Mouse (Mus musculus): ENCODE measurements at regions not wholly inside any gene's neighbourhood (a gene's known extent, or its start where the extent isn't known, plus 50 kb on each side); places are given as distances from the start of the nearest gene placed in this dataset.
A peak's percentile ranks its signal among the peaks of the same experiment; 100 is the strongest.
"Not testable (repeated sequence)": the region's sequence is repeated elsewhere in the genome, so short reads cannot be mapped to it uniquely, and the experiment has no call there.

GRCm38 (mm10) chr14:53993427-53993826, 260.5 kb downstream of the Dad1 start:
- DNase-seq (ENCODE audit: extremely low spot score): no peak

DNA sequence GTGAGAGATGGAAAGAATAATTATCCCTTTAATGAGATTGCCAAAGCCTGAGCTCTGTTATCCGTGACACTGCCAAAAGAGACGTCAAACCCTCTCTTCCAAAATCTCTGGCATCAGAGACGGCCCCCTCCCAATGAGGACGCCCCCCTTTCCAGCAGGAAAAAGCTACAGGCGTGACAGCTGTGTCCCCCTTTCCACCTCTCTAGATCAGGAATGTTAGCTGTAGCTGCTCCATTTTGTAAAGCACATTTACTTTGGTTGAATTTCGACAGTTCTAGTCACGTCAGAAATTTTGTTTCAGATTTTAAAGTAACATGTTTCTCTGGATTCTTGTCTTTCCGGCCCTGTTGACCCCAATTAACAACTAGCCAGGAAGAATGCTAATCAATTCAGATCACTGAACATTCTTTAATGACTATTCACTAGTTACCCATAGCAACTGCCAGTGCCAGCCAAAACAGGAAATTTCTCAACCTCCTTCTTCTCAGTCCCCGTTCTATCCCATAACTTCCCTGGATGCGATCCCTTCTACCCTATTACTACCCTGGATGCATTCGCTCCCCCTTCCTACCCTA, 261.1 kb downstream of the Dad1 start:
- no peak for DNase-seq (ENCODE audit: extremely low spot score)

DNA sequence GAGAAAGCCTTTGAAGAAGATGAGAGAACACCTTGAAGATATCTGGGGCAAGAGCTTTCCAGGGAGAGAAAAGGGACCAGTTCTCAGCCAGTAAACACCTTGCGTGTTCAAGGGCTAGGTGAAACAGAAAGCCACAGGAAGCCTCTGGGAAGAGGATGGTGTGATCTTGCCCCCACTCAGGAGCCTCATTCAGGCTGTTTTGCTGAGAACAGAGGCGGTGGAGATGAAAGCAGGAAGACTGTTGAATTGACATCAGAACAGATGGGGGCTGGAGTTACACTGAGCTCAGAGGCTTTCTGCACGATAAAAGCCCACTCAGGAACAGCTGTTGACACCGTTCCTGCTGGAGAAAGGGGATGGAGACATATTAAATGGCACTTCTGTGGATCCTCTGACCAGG, 262.5 kb downstream of the Dad1 start:
- no peak for DNase-seq (ENCODE audit: extremely low spot score)

- DNase-seq (ENCODE audit: extremely low spot score): no peak
Measured at GRCm38 (mm10) chr14:53980771-53981170, 273.1 kb downstream of the Dad1 start.

- not testable (repeated sequence) for DNase-seq (ENCODE audit: extremely low spot score)
Measured at GRCm38 (mm10) chr14:53961426-53961825, 292.5 kb downstream of the Dad1 start.

DNA sequence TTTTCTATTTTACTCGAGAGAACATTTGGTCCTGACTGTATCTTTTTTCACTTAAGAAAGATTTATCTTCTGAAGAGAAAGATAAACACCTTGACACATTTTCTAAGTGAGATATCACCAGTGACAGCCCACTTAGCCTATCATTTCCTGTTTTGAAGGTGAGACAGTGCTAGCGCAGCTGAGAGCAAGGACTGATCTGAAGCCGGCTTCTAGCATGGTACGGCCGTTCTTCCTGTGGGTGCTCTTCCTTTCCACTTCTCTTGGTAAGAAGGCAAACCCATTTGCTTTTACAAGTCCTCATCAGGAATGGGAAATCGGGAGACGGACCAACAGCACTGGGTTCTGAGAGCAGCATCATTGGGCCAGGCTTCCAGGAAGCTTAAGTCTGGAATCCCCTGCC, 293.1 kb downstream of the Dad1 start:
- DNase-seq (ENCODE audit: extremely low spot score): no peak

DNA sequence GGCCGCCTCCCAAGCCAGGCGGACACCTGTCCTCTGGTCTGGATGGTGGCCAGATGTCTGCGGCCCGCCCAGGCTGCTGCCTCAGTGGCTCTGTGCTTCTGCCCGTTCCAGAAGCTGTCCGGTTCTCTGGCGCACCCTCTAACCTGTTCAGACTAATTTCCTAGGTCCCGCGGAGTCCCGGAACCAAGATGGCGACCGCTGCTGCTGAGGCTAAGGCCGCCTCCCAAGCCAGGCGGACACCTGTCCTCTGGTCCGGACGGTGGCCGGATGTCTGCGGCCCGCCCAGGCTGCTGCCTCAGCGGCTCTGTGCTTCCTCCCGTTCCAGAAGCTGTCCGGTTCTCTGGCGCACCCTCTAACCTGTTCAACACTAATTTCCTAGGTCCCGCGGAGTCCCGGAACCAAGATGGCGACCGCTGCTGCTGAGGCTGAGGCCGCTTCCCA, 318.1 kb downstream of the Dad1 start:
- not testable (repeated sequence) for DNase-seq (ENCODE audit: extremely low spot score)

- DNase-seq (ENCODE audit: extremely low spot score): not testable (repeated sequence)
Measured at GRCm38 (mm10) chr14:53935336-53935735, 318.6 kb downstream of the Dad1 start.

- DNase-seq (ENCODE audit: extremely low spot score): no peak
Measured at GRCm38 (mm10) chr14:53910871-53911270, 343.0 kb downstream of the Dad1 start.

GRCm38 (mm10) chr14:53904578-53904977, 349.3 kb downstream of the Dad1 start:
- no peak for DNase-seq (ENCODE audit: extremely low spot score)

DNA sequence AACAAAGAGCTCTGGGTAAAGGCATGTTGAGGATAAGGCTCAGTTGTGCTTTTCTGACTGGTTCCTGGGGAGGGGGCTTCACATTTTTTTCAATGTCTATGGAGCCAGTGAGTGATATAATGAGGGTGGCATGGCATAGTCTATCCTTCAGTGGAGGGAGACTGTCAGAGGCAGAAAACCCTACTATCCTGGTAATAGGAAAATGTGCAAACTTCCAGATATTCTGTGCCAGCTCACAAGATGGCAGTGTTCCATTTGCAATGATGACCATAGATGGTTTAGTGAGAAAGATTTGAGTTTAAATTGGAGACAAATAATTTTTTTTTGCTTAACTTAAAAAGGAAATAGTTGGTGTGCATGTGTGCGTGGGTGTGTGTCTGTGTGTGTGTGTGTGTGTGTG, 352.8 kb downstream of the Dad1 start:
- DNase-seq (ENCODE audit: extremely low spot score): no peak

GRCm38 (mm10) chr14:53881304-53881703, 372.6 kb downstream of the Dad1 start:
- DNase-seq (ENCODE audit: extremely low spot score): peak; percentile 6

DNA sequence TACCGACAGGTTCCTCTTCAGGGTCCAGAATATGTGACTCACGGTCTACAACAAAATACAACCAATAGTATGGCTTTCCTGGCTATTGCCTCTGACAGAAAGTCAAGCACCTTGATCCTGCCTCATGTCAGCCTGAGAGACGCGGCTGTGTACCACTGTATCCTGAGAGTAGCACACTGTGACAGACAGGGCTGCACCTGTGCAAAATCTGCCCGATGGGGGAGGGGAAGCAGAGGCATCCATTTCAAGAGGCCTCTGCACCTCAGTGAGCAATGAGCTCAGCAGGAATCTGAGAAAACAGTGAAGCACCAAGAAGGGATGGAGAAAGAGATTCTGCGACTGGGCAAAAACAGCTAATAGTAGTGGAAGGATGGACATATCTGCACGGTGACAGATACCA, 377.3 kb downstream of the Dad1 start:
- DNase-seq (ENCODE audit: extremely low spot score): no peak

DNA sequence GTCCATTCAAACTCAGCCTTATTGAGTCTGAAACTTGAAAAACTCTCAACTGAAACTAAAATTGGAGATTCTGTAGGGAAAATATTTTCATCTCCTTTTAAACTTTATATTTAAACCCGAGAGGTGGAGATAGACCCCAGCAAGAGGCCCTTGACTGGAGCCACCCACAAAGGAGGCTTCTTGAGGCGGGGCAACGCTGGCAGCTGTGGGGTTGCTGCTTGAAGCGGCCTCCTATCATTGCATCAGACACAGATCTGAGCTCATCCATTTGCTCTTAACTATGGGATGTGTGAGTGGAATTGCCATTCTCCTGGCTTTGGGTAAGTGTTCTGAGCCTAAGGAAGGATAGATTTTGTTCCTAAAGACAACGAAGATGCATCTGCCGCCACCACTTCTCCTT, 378.2 kb downstream of the Dad1 start:
- no peak for DNase-seq (ENCODE audit: extremely low spot score)

DNA sequence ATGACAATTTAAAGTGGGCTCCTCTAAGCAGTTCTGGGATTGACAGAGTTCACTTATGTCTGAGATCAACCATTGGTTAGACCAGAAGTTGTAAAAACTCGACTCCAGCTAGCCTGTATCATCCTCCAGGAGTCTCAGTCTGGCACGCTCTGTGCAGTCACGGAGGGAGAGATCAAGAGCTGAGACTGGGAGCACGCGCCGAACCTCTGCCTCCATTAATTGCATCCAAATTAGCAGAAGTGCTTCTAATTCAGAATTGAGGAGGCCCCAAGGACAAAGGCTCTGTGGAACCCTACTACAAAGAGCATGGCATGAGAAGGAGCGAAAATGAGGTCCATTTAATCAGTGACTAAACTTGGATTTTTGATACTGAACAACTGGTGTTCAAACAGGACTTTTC, 406.9 kb downstream of the Dad1 start:
- DNase-seq (ENCODE audit: extremely low spot score): no peak

GRCm38 (mm10) chr14:53845646-53846045, 408.3 kb downstream of the Dad1 start:
- DNase-seq (ENCODE audit: extremely low spot score): no peak

DNA sequence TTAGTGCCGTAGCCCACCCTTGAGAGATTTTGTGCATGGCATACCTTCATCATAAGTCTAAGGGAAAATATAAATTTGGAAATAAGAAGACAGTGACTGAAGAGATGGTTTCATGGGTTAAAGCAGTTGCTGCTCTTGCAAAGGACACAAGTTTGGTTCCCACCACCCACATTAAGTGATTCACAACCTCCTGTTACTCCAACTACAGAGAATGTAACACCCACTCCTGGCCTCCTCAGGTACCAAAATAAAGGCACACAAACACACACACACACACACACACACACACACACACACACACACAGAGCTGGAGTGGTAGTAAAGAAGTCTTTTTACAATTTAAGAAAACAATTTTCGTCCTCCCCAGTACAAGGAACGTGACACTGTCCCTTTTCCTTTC, 421.4 kb downstream of the Dad1 start:
- DNase-seq (ENCODE audit: extremely low spot score): no peak

- DNase-seq (ENCODE audit: extremely low spot score): no peak
Measured at GRCm38 (mm10) chr14:53831651-53832050, 422.3 kb downstream of the Dad1 start.

DNA sequence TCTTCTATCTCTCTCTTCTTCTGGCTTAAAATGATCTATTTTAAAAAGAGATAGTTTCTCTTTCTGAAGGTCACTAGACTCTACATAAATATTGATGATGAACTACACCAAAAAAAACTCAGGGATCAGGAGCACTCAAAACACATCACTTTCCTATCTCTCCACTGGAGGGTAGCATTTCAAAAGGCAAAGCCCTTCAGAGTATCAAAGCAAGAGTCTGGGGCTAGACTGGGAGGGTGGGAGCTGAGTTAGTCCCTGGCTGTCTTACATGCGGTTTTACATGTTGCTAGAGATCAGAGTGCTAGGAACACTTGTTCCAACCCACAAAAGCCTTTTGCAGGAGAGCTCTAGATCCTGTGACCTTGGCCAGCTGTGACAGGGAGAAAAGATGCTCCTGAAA, 423.2 kb downstream of the Dad1 start:
- no peak for DNase-seq (ENCODE audit: extremely low spot score)

- DNase-seq (ENCODE audit: extremely low spot score): no peak
Measured at GRCm38 (mm10) chr14:53826782-53827181, 427.1 kb downstream of the Dad1 start.

DNA sequence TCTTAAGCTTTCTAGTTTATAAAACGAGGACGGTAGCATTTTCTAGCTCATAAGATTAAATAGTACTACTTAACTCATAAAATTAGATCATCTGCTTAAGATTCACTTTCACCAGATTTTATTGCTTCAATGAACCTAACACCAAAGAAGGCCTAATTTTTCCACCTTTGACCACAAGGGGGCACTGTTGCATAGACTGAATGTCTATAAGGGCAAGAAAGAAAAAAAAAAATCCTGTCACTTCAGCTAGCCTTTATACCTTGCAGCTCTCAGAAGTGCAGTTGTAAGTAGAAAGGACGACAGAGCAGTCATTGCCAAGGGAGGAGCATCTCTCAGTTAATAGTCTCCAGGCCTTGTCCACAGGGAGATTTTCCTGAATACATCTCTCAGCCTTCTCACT, 447.7 kb downstream of the Dad1 start:
- peak; percentile 58 for DNase-seq (ENCODE audit: extremely low spot score)

- peak; percentile 69 for DNase-seq (ENCODE audit: extremely low spot score)
Measured at GRCm38 (mm10) chr14:53803698-53804620, 449.9 kb downstream of the Dad1 start.

- DNase-seq (ENCODE audit: extremely low spot score): no peak
Measured at GRCm38 (mm10) chr14:53802547-53802946, 451.4 kb downstream of the Dad1 start.

All from embryo, embryonic 9.5 days (tissue).